Mouse (Mus musculus): Measurements from ENCODE around the gene Hk2. TPM values are rescaled to one million over a fixed set of nuclear protein-coding genes. Genes with fewer than 3 reads are reported as not detected.

Hk2 gene
- polyA plus RNA-seq, 1 experiment from 2014 or later, result 11.1 TPM

Other genes with a start within 250 kb of the Hk2 start
- 80.8 and 81.1 TPM in 2 replicates for gene Pole4, start 69.1 kb downstream of the Hk2 start, polyA plus RNA-seq (2016; fragmentation: Nextera tagmentation; extraction: Ambion mirVana)
- gene Sema4f, start 165.3 kb upstream of the Hk2 start, polyA plus RNA-seq (2016; fragmentation: Nextera tagmentation; extraction: Ambion mirVana), result 0.16 and 0.19 TPM in 2 replicates
- 8.8 and 10.1 TPM in 2 replicates for gene M1ap, start 172.4 kb upstream of the Hk2 start, polyA plus RNA-seq (2016; fragmentation: Nextera tagmentation; extraction: Ambion mirVana)